8 mouse cellular contexts compared by ENCODE assay signal in the genomic region with DNA sequence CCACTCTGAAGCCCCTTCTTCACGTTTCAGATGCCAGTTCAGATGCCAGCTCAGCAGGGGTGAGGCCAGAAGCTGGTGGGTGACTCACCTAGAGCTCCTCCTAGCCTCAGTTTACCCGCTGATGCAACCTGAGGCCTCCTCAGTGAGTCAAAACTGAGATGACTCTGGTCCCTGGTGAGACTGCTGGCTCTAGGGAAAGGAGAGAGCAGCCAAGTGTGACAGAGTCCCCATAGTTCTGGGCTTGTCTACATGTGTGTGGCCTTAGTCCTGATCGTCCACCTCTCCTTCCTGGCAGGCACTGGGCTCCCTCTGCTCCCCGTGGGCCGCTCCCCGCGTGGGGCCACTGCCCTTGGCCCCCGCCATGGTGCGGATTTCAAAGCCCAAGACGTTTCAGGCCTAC. TPM values are rescaled to one million over a fixed set of nuclear protein-coding genes. Genes with fewer than 3 reads are reported as not detected.
DNase-seq lines count a peak whose midpoint lies in the region; ATAC-seq lines count a peak whose summit lies in the region.

No protein-coding gene starts in this region.

- ATAC-seq in megakaryocyte, adult 5-6 weeks (ENCODE audit: poor library complexity, severe bottlenecking): no peak
- no peak for ATAC-seq in hindbrain, embryonic 12.5 days (ENCODE audit: low FRiP score)
- ATAC-seq in liver, embryonic 12.5 days: no peak

- peaks cover 76% of the 10 kb centered on the region for H3K36me3 ChIP-seq in megakaryocyte, embryonic 14.5 days (replicated peaks; ENCODE audit: low read length)
- peaks cover 22% of the 10 kb centered on the region for H3K36me3 ChIP-seq in embryonic facial prominence, embryonic 10.5 days (replicated peaks)
- peaks cover 9% of the 10 kb centered on the region; the same call in 1 of the 2 replicates for H3K36me3 ChIP-seq in hindbrain, embryonic 12.5 days
- H3K36me3 ChIP-seq in liver, embryonic 12.5 days: peaks cover 27% of the 10 kb centered on the region

- H3K27me3 ChIP-seq in megakaryocyte, embryonic 14.5 days (replicated peaks): no peaks in the 10 kb centered on the region
- H3K27me3 ChIP-seq in embryonic facial prominence, embryonic 10.5 days (replicated peaks; ENCODE audit: low read depth, poor library complexity, severe bottlenecking): no peaks in the 10 kb centered on the region
- H3K27me3 ChIP-seq in hindbrain, embryonic 12.5 days: no peaks in the 10 kb centered on the region
- H3K27me3 ChIP-seq in liver, embryonic 12.5 days (replicated peaks): no peaks in the 10 kb centered on the region

- peaks cover 88% of the 10 kb centered on the region for H3K4me1 ChIP-seq in megakaryocyte, embryonic 14.5 days
- H3K4me1 ChIP-seq in embryonic facial prominence, embryonic 10.5 days: peaks cover 74% of the 10 kb centered on the region
- peaks cover 45% of the 10 kb centered on the region for H3K4me1 ChIP-seq in hindbrain, embryonic 12.5 days
- peaks cover 83% of the 10 kb centered on the region for H3K4me1 ChIP-seq in liver, embryonic 12.5 days

- H3K9ac ChIP-seq in hindbrain, embryonic 12.5 days: peak overlapping the region; percentile 93
- H3K9ac ChIP-seq in liver, embryonic 12.5 days: peak overlapping the region; percentile 98

- H3K27ac ChIP-seq in embryonic facial prominence, embryonic 10.5 days (replicated peaks): peak overlapping the region; percentile 95
- peak overlapping the region; percentile 88 for H3K27ac ChIP-seq in hindbrain, embryonic 12.5 days
- peak overlapping the region; percentile 91 for H3K27ac ChIP-seq in liver, embryonic 12.5 days

- peak overlapping the region; percentile 95 for H3K4me2 ChIP-seq in hindbrain, embryonic 12.5 days (replicated peaks)
- H3K4me2 ChIP-seq in liver, embryonic 12.5 days: peak overlapping the region; percentile 92

- no peaks in the 10 kb centered on the region for H3K9me3 ChIP-seq in megakaryocyte, embryonic 14.5 days
- H3K9me3 ChIP-seq in embryonic facial prominence, embryonic 10.5 days: no peaks in the 10 kb centered on the region
- H3K9me3 ChIP-seq in hindbrain, embryonic 12.5 days (replicated peaks): no peaks in the 10 kb centered on the region
- H3K9me3 ChIP-seq in liver, embryonic 12.5 days (replicated peaks): no peaks in the 10 kb centered on the region

- DNase-seq in embryonic facial prominence, embryonic 10.5 days (ENCODE audit: low spot score): no peak
- DNase-seq in embryo, embryonic 10 days (ENCODE audit: low spot score): no peak
- DNase-seq in embryo, embryonic 9.5 days (ENCODE audit: extremely low spot score): no peak
- DNase-seq in layer of hippocampus, postnatal 10 days (ENCODE audit: low spot score in 2 of 2): no peak

- peak overlapping the region; percentile 94 for H3K4me3 ChIP-seq in megakaryocyte, embryonic 14.5 days (replicated peaks)
- peak overlapping the region; percentile 85 for H3K4me3 ChIP-seq in embryonic facial prominence, embryonic 10.5 days
- H3K4me3 ChIP-seq in hindbrain, embryonic 12.5 days: peak overlapping the region; percentile 82
- peak overlapping the region; percentile 76 for H3K4me3 ChIP-seq in liver, embryonic 12.5 days

- WGBS in embryonic facial prominence, embryonic 10.5 days: 39% methylated on average over 10 of the region's 10 CpGs
- 40% methylated on average over 10 of the region's 10 CpGs for WGBS in hindbrain, embryonic 12.5 days
- WGBS in liver, embryonic 12.5 days (ENCODE audit: insufficient replicate concordance): 55% methylated on average over 10 of the region's 10 CpGs

RNA-seq across cellular contexts. Expression of a gene that starts 0.7 kb away (rescaled TPM):
- 284 and 689 TPM in 2 replicates for polyA plus RNA-seq in megakaryocyte, embryonic 14.5 days (2012; ENCODE audit: insufficient read depth, low replicate concordance)
- total RNA-seq in megakaryocyte, adult 5-6 weeks (2015): 196 and 200 TPM in 2 replicates
- total RNA-seq in megakaryocyte, adult 5-6 weeks (2017): 91.7 and 117 TPM in 2 replicates
- 51.1 and 64.4 TPM in 2 replicates for polyA plus RNA-seq in embryonic facial prominence, embryonic 10.5 days (2016; fragmentation: Nextera tagmentation; extraction: Ambion mirVana)
- 140 and 144 TPM in 2 replicates for polyA plus RNA-seq in hindbrain, embryonic 12.5 days (2016; fragmentation: Nextera tagmentation; extraction: Ambion mirVana)
- 77.2 and 78.5 TPM in 2 replicates for polyA plus RNA-seq in liver, embryonic 12.5 days (2016; fragmentation: Nextera tagmentation; extraction: Ambion mirVana)
- total RNA-seq in layer of hippocampus, postnatal 10 days (2021): 100 to 1,000 TPM; 150 to 152 TPM

RNA-seq across cellular contexts. Expression of a gene that starts 3.8 kb away (rescaled TPM):
- 3.0 and 15.0 TPM in 2 replicates for polyA plus RNA-seq in megakaryocyte, embryonic 14.5 days (2012; ENCODE audit: insufficient read depth, low replicate concordance)
- 0.68 and 1.0 TPM in 2 replicates for total RNA-seq in megakaryocyte, adult 5-6 weeks (2015)
- 0.98 and 0.99 TPM in 2 replicates for total RNA-seq in megakaryocyte, adult 5-6 weeks (2017)
- polyA plus RNA-seq in embryonic facial prominence, embryonic 10.5 days (2016; fragmentation: Nextera tagmentation; extraction: Ambion mirVana): 0.36 and 0.60 TPM in 2 replicates
- polyA plus RNA-seq in hindbrain, embryonic 12.5 days (2016; fragmentation: Nextera tagmentation; extraction: Ambion mirVana): 0.48 and 1.1 TPM in 2 replicates
- 0.33 and 0.50 TPM in 2 replicates for polyA plus RNA-seq in liver, embryonic 12.5 days (2016; fragmentation: Nextera tagmentation; extraction: Ambion mirVana)
- under 1 TPM; 0.62 to 0.69 TPM for total RNA-seq in layer of hippocampus, postnatal 10 days (2021)

RNA-seq across cellular contexts. Expression of a gene that starts 11.3 kb away (rescaled TPM):
- polyA plus RNA-seq in megakaryocyte, embryonic 14.5 days (2012; ENCODE audit: insufficient read depth, low replicate concordance): 3.4 TPM in 1 of 2 replicates, not detected in the other
- 26.8 and 37.3 TPM in 2 replicates for total RNA-seq in megakaryocyte, adult 5-6 weeks (2015)
- 57.9 and 71.4 TPM in 2 replicates for total RNA-seq in megakaryocyte, adult 5-6 weeks (2017)
- 0.96 and 1.8 TPM in 2 replicates for polyA plus RNA-seq in embryonic facial prominence, embryonic 10.5 days (2016; fragmentation: Nextera tagmentation; extraction: Ambion mirVana)
- 1.4 TPM in 2 replicates for polyA plus RNA-seq in hindbrain, embryonic 12.5 days (2016; fragmentation: Nextera tagmentation; extraction: Ambion mirVana)
- 0.54 and 0.78 TPM in 2 replicates for polyA plus RNA-seq in liver, embryonic 12.5 days (2016; fragmentation: Nextera tagmentation; extraction: Ambion mirVana)
- 1 to 10 TPM; 2.7 to 3.0 TPM for total RNA-seq in layer of hippocampus, postnatal 10 days (2021)

RNA-seq across cellular contexts. Expression of a gene that starts 14.8 kb away (rescaled TPM):
- 46.3 and 115 TPM in 2 replicates for polyA plus RNA-seq in megakaryocyte, embryonic 14.5 days (2012; ENCODE audit: insufficient read depth, low replicate concordance)
- 186 and 196 TPM in 2 replicates for total RNA-seq in megakaryocyte, adult 5-6 weeks (2015)
- total RNA-seq in megakaryocyte, adult 5-6 weeks (2017): 139 and 154 TPM in 2 replicates
- polyA plus RNA-seq in embryonic facial prominence, embryonic 10.5 days (2016; fragmentation: Nextera tagmentation; extraction: Ambion mirVana): 390 and 408 TPM in 2 replicates
- polyA plus RNA-seq in hindbrain, embryonic 12.5 days (2016; fragmentation: Nextera tagmentation; extraction: Ambion mirVana): 286 and 294 TPM in 2 replicates
- polyA plus RNA-seq in liver, embryonic 12.5 days (2016; fragmentation: Nextera tagmentation; extraction: Ambion mirVana): 191 and 205 TPM in 2 replicates
- total RNA-seq in layer of hippocampus, postnatal 10 days (2021): 10 to 100 TPM; 56.2 to 64.6 TPM

RNA-seq across cellular contexts. Expression of a gene that starts 18.1 kb away (rescaled TPM):
- 213 and 289 TPM in 2 replicates for polyA plus RNA-seq in megakaryocyte, embryonic 14.5 days (2012; ENCODE audit: insufficient read depth, low replicate concordance)
- total RNA-seq in megakaryocyte, adult 5-6 weeks (2015): 173 and 177 TPM in 2 replicates
- total RNA-seq in megakaryocyte, adult 5-6 weeks (2017): 88.3 and 91.1 TPM in 2 replicates
- 51.9 and 57.2 TPM in 2 replicates for polyA plus RNA-seq in embryonic facial prominence, embryonic 10.5 days (2016; fragmentation: Nextera tagmentation; extraction: Ambion mirVana)
- polyA plus RNA-seq in hindbrain, embryonic 12.5 days (2016; fragmentation: Nextera tagmentation; extraction: Ambion mirVana): 63.6 and 67.8 TPM in 2 replicates
- 23.7 and 25.0 TPM in 2 replicates for polyA plus RNA-seq in liver, embryonic 12.5 days (2016; fragmentation: Nextera tagmentation; extraction: Ambion mirVana)
- 100 to 1,000 TPM; 146 to 150 TPM for total RNA-seq in layer of hippocampus, postnatal 10 days (2021)
